Mouse (Mus musculus): ENCODE results near the gene Rnf212b.

DNA sequence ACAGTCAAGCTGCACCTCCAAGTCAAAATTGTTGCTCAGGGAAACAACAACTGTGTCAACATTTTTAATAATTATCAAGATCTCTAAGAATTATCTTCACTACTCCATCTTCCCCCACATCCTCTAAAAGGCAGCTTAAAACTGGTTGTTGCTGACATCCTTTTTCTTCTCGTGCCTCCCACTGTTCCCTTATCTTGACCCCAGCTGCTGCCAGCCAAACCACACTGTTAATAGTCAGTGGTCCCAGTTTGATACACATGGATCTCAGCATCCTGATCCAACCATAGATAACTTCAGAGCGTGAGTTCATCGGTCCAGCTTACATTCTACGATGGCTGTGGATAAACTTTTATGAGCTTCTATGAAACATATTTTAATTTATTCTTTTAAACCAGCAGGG, 36.0 kb upstream of the Rnf212b start:
- TF ChIP-seq CTCF (IDR thresholded peaks at IDR 0.05; ENCODE audit: insufficient read depth, low read length) = no peak
- no peak for TF ChIP-seq POLR2A (IDR thresholded peaks at IDR 0.05; ENCODE audit: borderline replicate concordance, extremely low read depth, low read depth, low read length)

All from lung, adult 2 months (tissue).